Mouse (Mus musculus) E14TG2a.4 (cell line): ENCODE results near the gene Emc7.

Source experiments
- CTCF ChIP-seq: conservative IDR thresholded peaks from 2 replicates; pipeline ENCODE4 v1.5.1; 2014; ENCODE audit warnings: low read length
- NANOG ChIP-seq: IDR thresholded peaks from 2 replicates; pipeline ENCODE4 v1.6.1; 2014; ENCODE audit warnings: borderline replicate concordance, low read length, mixed read lengths

GRCm38 (mm10) chr2:112476554-112476953 is 21.8 kb downstream of the Emc7 start:
- TF ChIP-seq CTCF (no peak), NANOG (no peak)
